Mouse (Mus musculus): ENCODE data around the gene Cap1. TPM values are rescaled to one million over a fixed set of nuclear protein-coding genes. Genes with fewer than 3 reads are reported as not detected.

The Cap1 gene
- polyA plus RNA-seq, 1 experiment from 2014 or later, result 71.6 TPM

GRCm38 (mm10) chr4:122859096-122859674, 26.7 kb downstream of the Cap1 start:
- 77% methylated on average over 6 of the region's 6 CpGs for WGBS
- H3K9ac ChIP-seq (ENCODE audit: low read depth, low read length), result no peak overlapping the region
- no peaks in the 10 kb centered on the region for H3K4me1 ChIP-seq (ENCODE audit: control insufficient read depth, insufficient read depth, low read depth, low read length)
- H3K4me3 ChIP-seq (ENCODE audit: low read length), result no peak overlapping the region
- no peaks in the 10 kb centered on the region for H3K9me3 ChIP-seq (ENCODE audit: control insufficient read depth, low read length)
- H3K27ac ChIP-seq (ENCODE audit: low read depth, low read length), result no peak overlapping the region
- H3K27me3 ChIP-seq (replicated peaks; ENCODE audit: control insufficient read depth, insufficient read depth, low read length), result no peaks in the 10 kb centered on the region
- H3K36me3 ChIP-seq (ENCODE audit: control insufficient read depth, insufficient read depth, low read length), result peaks cover 40% of the 10 kb centered on the region
- no peak overlapping the region for H3K4me2 ChIP-seq (ENCODE audit: low read length)
- no peak for ATAC-seq

GRCm38 (mm10) chr4:122857909-122858308, 27.9 kb downstream of the Cap1 start:
- H3K27ac ChIP-seq (ENCODE audit: low read depth, low read length), result no peak overlapping the region
- H3K9ac ChIP-seq (ENCODE audit: low read depth, low read length), result no peak overlapping the region
- no peaks in the 10 kb centered on the region for H3K27me3 ChIP-seq (replicated peaks; ENCODE audit: control insufficient read depth, insufficient read depth, low read length)
- peaks cover 35% of the 10 kb centered on the region for H3K36me3 ChIP-seq (ENCODE audit: control insufficient read depth, insufficient read depth, low read length)
- 46% methylated on average over 2 of the region's 2 CpGs for WGBS
- no peak overlapping the region for H3K4me3 ChIP-seq (ENCODE audit: low read length)
- no peaks in the 10 kb centered on the region for H3K4me1 ChIP-seq (ENCODE audit: control insufficient read depth, insufficient read depth, low read depth, low read length)
- ATAC-seq, result no peak
- H3K4me2 ChIP-seq (ENCODE audit: low read length), result no peak overlapping the region
- H3K9me3 ChIP-seq (ENCODE audit: control insufficient read depth, low read length), result no peaks in the 10 kb centered on the region

DNA sequence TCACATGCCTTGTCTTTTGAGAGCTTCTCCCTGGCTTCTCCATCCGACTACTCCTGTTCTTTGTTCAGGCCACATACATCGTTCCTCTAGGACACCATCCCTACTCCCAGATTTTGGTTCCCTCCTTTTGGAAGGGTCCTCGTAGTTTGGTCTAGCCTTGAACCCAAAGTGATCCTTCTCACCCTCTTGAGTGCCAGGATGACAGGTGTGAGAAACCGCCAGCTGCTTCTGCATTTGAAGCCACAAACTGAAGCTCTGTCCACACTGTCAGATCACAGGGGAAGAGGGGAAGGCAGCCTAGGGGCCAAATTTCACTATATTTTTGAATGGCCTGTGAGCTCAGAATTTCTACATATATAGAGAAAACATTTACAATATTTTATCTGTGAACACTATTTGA, 31.1 kb downstream of the Cap1 start:
- WGBS, result 92% methylated on average over 4 of the region's 4 CpGs
- Histone ChIP-seq H3K4me3 (ENCODE audit: low read length) (no peak overlapping the region), H3K4me2 (ENCODE audit: low read length) (no peak overlapping the region), H3K9me3 (ENCODE audit: control insufficient read depth, low read length) (no peaks in the 10 kb centered on the region), H3K27me3 (replicated peaks; ENCODE audit: control insufficient read depth, insufficient read depth, low read length) (no peaks in the 10 kb centered on the region), H3K9ac (ENCODE audit: low read depth, low read length) (no peak overlapping the region), H3K27ac (ENCODE audit: low read depth, low read length) (no peak overlapping the region), H3K36me3 (ENCODE audit: control insufficient read depth, insufficient read depth, low read length) (peaks cover 34% of the 10 kb centered on the region), H3K4me1 (ENCODE audit: control insufficient read depth, insufficient read depth, low read depth, low read length) (no peaks in the 10 kb centered on the region)
- ATAC-seq, result no peak

GRCm38 (mm10) chr4:122853691-122854090, 32.2 kb downstream of the Cap1 start:
- Histone ChIP-seq H3K27ac (ENCODE audit: low read depth, low read length) (no peak overlapping the region), H3K4me1 (ENCODE audit: control insufficient read depth, insufficient read depth, low read depth, low read length) (no peaks in the 10 kb centered on the region), H3K4me2 (ENCODE audit: low read length) (no peak overlapping the region), H3K36me3 (ENCODE audit: control insufficient read depth, insufficient read depth, low read length) (peaks cover 39% of the 10 kb centered on the region), H3K4me3 (ENCODE audit: low read length) (no peak overlapping the region), H3K27me3 (replicated peaks; ENCODE audit: control insufficient read depth, insufficient read depth, low read length) (no peaks in the 10 kb centered on the region), H3K9ac (ENCODE audit: low read depth, low read length) (no peak overlapping the region), H3K9me3 (ENCODE audit: control insufficient read depth, low read length) (no peaks in the 10 kb centered on the region)
- 53% methylated on average over 2 of the region's 2 CpGs for WGBS
- ATAC-seq, result no peak

- no peak overlapping the region for H3K9ac ChIP-seq (ENCODE audit: low read depth, low read length)
- H3K4me3 ChIP-seq (ENCODE audit: low read length), result no peak overlapping the region
- ATAC-seq, result no peak
- H3K36me3 ChIP-seq (ENCODE audit: control insufficient read depth, insufficient read depth, low read length), result peaks cover 40% of the 10 kb centered on the region
- H3K4me1 ChIP-seq (ENCODE audit: control insufficient read depth, insufficient read depth, low read depth, low read length), result no peaks in the 10 kb centered on the region
- H3K4me2 ChIP-seq (ENCODE audit: low read length), result no peak overlapping the region
- no peaks in the 10 kb centered on the region for H3K9me3 ChIP-seq (ENCODE audit: control insufficient read depth, low read length)
- no peaks in the 10 kb centered on the region for H3K27me3 ChIP-seq (replicated peaks; ENCODE audit: control insufficient read depth, insufficient read depth, low read length)
- no peak overlapping the region for H3K27ac ChIP-seq (ENCODE audit: low read depth, low read length)
These were observed 34.3 kb downstream of the Cap1 start for GRCm38 (mm10) chr4:122851535-122851934.

DNA sequence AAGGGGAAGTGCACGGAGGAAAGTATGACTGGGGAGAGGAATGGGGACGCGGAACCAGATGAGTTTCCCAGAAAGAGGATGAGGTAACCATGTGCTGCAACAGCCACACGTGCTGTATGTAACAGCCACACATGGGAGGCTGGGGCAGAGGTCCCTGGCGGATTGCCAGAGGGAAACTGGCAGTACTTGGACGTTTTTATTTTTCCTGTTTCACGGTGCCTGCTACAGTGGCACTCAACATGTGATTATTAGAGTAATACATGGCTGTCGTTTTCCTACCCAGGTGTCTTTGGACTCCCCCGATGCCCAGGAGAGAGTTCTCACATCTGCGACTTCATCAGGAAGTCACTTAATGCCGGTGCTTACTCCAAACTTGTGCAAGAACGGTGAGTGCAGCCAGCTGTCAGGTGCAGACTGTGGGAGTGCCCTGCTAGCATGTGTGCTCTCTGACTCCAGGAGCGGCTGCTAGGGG, 37.7 kb downstream of the Cap1 start:
- H3K4me1 ChIP-seq (ENCODE audit: control insufficient read depth, insufficient read depth, low read depth, low read length), result no peaks in the 10 kb centered on the region
- 76% methylated on average over 13 of the region's 13 CpGs for WGBS
- H3K9me3 ChIP-seq (ENCODE audit: control insufficient read depth, low read length), result no peaks in the 10 kb centered on the region
- peak; percentile 22; the same call in 1 of the 2 replicates for ATAC-seq
- no peaks in the 10 kb centered on the region for H3K27me3 ChIP-seq (replicated peaks; ENCODE audit: control insufficient read depth, insufficient read depth, low read length)
- H3K27ac ChIP-seq (ENCODE audit: low read depth, low read length), result no peak overlapping the region
- H3K36me3 ChIP-seq (ENCODE audit: control insufficient read depth, insufficient read depth, low read length), result peaks cover 34% of the 10 kb centered on the region
- no peak overlapping the region for H3K4me3 ChIP-seq (ENCODE audit: low read length)
- no peak overlapping the region for H3K9ac ChIP-seq (ENCODE audit: low read depth, low read length)
- H3K4me2 ChIP-seq (ENCODE audit: low read length), result no peak overlapping the region

- peaks cover 9% of the 10 kb centered on the region for H3K36me3 ChIP-seq (ENCODE audit: control insufficient read depth, insufficient read depth, low read length)
- 0 out of 2 replicates have a peak overlapping the region, but pooled peaks have one; percentile 12 for H3K4me2 ChIP-seq (ENCODE audit: low read length)
- H3K9ac ChIP-seq (ENCODE audit: low read depth, low read length), result no peak overlapping the region
These were observed 47.4 kb downstream of the Cap1 start for GRCm38 (mm10) chr4:122838416-122838815.

GRCm38 (mm10) chr4:122837994-122838393, 47.9 kb downstream of the Cap1 start:
- peaks cover 9% of the 10 kb centered on the region for H3K36me3 ChIP-seq (ENCODE audit: control insufficient read depth, insufficient read depth, low read length)
- H3K27me3 ChIP-seq (replicated peaks; ENCODE audit: control insufficient read depth, insufficient read depth, low read length), result no peaks in the 10 kb centered on the region
- no peaks in the 10 kb centered on the region for H3K9me3 ChIP-seq (ENCODE audit: control insufficient read depth, low read length)
- no peak overlapping the region for H3K27ac ChIP-seq (ENCODE audit: low read depth, low read length)
- no peak overlapping the region for H3K9ac ChIP-seq (ENCODE audit: low read depth, low read length)
- no peak overlapping the region for H3K4me3 ChIP-seq (ENCODE audit: low read length)
- H3K4me2 ChIP-seq (ENCODE audit: low read length), result 0 out of 2 replicates have a peak overlapping the region, but pooled peaks have one; percentile 12
- ATAC-seq, result no peak
- H3K4me1 ChIP-seq (ENCODE audit: control insufficient read depth, insufficient read depth, low read depth, low read length), result peaks cover 24% of the 10 kb centered on the region
- WGBS, result 64% methylated on average over 2 of the region's 2 CpGs

More at GRCm38 (mm10) chr4:122838416-122838815, 47.4 kb downstream of the Cap1 start:
- Histone ChIP-seq H3K27me3 (replicated peaks; ENCODE audit: control insufficient read depth, insufficient read depth, low read length) (no peaks in the 10 kb centered on the region), H3K27ac (ENCODE audit: low read depth, low read length) (no peak overlapping the region), H3K4me3 (ENCODE audit: low read length) (no peak overlapping the region), H3K4me1 (ENCODE audit: control insufficient read depth, insufficient read depth, low read depth, low read length) (peaks cover 24% of the 10 kb centered on the region), H3K9me3 (ENCODE audit: control insufficient read depth, low read length) (no peaks in the 10 kb centered on the region)
- ATAC-seq, result no peak
- WGBS, result 79% methylated on average over 1 of the region's 1 CpGs

- Histone ChIP-seq H3K36me3 (ENCODE audit: control insufficient read depth, insufficient read depth, low read length) (peaks cover 9% of the 10 kb centered on the region), H3K4me2 (ENCODE audit: low read length) (peak overlapping the region; percentile 70), H3K27me3 (replicated peaks; ENCODE audit: control insufficient read depth, insufficient read depth, low read length) (no peaks in the 10 kb centered on the region), H3K9ac (ENCODE audit: low read depth, low read length) (no peak overlapping the region), H3K9me3 (ENCODE audit: control insufficient read depth, low read length) (no peaks in the 10 kb centered on the region), H3K27ac (ENCODE audit: low read depth, low read length) (no peak overlapping the region), H3K4me3 (ENCODE audit: low read length) (peak overlapping the region; percentile 67), H3K4me1 (ENCODE audit: control insufficient read depth, insufficient read depth, low read depth, low read length) (peaks cover 24% of the 10 kb centered on the region)
- WGBS, result 69% methylated on average over 6 of the region's 6 CpGs
- no peak for ATAC-seq
These were observed 48.6 kb downstream of the Cap1 start for GRCm38 (mm10) chr4:122837180-122837730.

All from hindbrain, embryonic 16.5 days (tissue).